Mouse (Mus musculus): ENCODE measurements at regions not wholly inside any gene's neighbourhood (a gene's known extent, or its start where the extent isn't known, plus 50 kb on each side); places are given as distances from the start of the nearest gene placed in this dataset.
A peak's percentile ranks its signal among the peaks of the same experiment; 100 is the strongest.

DNA sequence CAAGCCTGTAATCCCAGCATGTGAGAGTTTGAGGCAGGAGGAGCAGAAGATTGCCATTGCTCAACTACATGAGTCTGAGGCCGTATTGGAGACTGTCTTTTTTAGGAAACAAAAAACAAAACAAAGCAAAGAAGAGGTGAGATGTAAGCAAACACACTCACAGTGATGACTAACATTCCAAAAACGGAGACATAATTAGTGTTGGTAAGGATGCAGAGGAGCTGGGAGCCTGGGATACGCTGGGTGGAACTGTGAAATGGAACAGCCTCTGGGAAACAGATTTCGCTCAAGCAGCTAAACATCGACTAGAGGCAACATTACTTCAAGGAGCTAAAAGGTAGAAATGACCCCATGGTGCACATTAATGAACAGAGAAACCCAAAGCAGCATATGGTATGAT, 68.3 kb upstream of the Lrig1 start:
- Histone ChIP-seq H3K36me3 (ENCODE audit: control insufficient read depth, insufficient read depth, low read length) (no peaks in the 10 kb centered on the region), H3K4me1 (ENCODE audit: control insufficient read depth, insufficient read depth, low read length) (peaks cover 16% of the 10 kb centered on the region), H3K9me3 (ENCODE audit: control insufficient read depth, low read length) (no peaks in the 10 kb centered on the region), H3K4me2 (no peak overlapping the region), H3K9ac (ENCODE audit: low read length) (no peak overlapping the region), H3K4me3 (ENCODE audit: low read depth, low read length) (no peak overlapping the region), H3K27ac (ENCODE audit: low read depth, low read length) (no peak overlapping the region), H3K27me3 (ENCODE audit: control insufficient read depth, insufficient read depth, low read length) (no peaks in the 10 kb centered on the region)
- WGBS = 84% methylated on average over 5 of the region's 5 CpGs
- DNase-seq (ENCODE audit: low spot score, missing footprints) (no peak), ATAC-seq (ENCODE audit: low FRiP score) (no peak)

DNA sequence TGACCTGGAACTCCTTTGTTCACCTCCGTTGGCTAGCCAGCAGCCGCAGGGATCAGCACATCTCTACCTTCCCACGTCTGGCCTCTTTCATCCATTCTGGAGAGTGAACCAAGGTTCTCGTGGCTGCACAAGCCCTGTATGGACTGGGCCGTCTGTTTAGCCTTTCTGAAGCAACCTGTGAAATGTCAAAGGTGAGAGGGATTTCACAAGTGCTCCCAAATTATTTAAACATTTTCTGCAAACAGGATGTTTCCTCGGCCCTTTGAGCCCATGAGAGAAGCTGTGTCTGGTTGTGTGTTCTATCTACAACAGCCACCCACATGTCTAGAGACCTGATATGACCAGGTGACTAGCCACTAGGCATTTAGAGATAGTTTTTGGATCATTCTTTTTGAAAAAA, 65.8 kb upstream of the Lrig1 start:
- WGBS = 86% methylated on average over 6 of the region's 6 CpGs
- H3K4me2 ChIP-seq = no peak overlapping the region
- no peak for DNase-seq (ENCODE audit: low spot score, missing footprints)

DNA sequence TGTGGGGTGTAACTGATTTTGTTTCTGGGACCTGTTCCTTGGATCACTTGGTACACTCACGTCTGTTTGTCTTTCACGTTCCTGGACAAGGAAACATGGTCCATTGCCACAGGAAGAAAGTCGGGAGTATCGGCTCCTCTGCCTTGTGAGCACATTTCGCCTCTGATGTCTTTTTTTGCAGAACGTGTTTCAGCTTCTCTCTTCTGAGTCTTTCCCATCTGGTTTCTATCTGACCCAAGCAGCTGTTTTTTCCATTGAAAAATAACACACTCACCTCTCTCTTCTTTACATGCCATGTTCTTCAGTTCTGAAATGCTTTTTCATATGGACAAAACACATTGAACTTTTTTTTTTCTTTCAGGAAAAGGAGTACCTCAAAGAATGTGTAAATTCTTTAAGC, 61.4 kb upstream of the Lrig1 start:
- H3K27ac ChIP-seq (ENCODE audit: low read depth, low read length) = no peak overlapping the region
- 77% methylated on average over 6 of the region's 6 CpGs for WGBS

More for the DNA sequence above, 65.8 kb upstream of the Lrig1 start:
- Histone ChIP-seq H3K9ac (ENCODE audit: low read length) (no peak overlapping the region), H3K27ac (ENCODE audit: low read depth, low read length) (no peak overlapping the region), H3K4me3 (ENCODE audit: low read depth, low read length) (no peak overlapping the region), H3K36me3 (ENCODE audit: control insufficient read depth, insufficient read depth, low read length) (no peaks in the 10 kb centered on the region), H3K9me3 (ENCODE audit: control insufficient read depth, low read length) (no peaks in the 10 kb centered on the region), H3K4me1 (ENCODE audit: control insufficient read depth, insufficient read depth, low read length) (no peaks in the 10 kb centered on the region), H3K27me3 (ENCODE audit: control insufficient read depth, insufficient read depth, low read length) (no peaks in the 10 kb centered on the region)
- no peak for ATAC-seq (ENCODE audit: low FRiP score)

DNA sequence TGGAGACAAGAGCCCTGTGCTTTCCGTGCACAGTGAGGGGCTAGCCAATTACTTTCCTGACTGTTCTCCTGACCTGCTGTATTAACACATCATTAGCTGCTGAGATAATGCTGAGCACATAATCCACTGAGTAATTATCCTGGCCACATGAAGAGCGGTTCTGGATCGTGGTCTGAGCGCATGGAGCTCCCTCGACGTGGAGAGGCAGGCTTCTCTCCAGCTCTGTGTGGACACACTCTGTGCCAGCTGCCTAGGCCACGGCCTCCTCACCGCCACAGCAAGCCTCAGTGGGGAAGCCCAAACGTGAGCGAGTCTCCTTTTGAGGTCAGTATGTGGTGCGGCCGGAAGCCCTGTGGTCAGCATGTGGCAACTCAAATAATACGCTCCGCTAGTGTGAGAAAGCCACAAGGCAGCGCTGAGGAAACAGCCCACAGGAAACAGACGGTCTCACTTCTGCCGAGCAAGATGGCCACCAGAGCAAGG, 60.7 kb upstream of the Lrig1 start:
- H3K27ac ChIP-seq (ENCODE audit: low read depth, low read length) = no peak overlapping the region
- H3K36me3 ChIP-seq (ENCODE audit: control insufficient read depth, insufficient read depth, low read length) = no peaks in the 10 kb centered on the region
- 69% methylated on average over 17 of the region's 17 CpGs for WGBS
- H3K9me3 ChIP-seq (ENCODE audit: control insufficient read depth, low read length) = no peaks in the 10 kb centered on the region
- no peak overlapping the region for H3K4me3 ChIP-seq (ENCODE audit: low read depth, low read length)
- no peaks in the 10 kb centered on the region for H3K27me3 ChIP-seq (ENCODE audit: control insufficient read depth, insufficient read depth, low read length)
- no peaks in the 10 kb centered on the region; the same call in 1 of the 2 replicates for H3K4me1 ChIP-seq (ENCODE audit: control insufficient read depth, insufficient read depth, low read length)
- DNase-seq (ENCODE audit: low spot score, missing footprints) (no peak), ATAC-seq (ENCODE audit: low FRiP score) (peak; percentile 48; the same call in 1 of the 2 replicates)
- no peak overlapping the region for H3K4me2 ChIP-seq
- no peak overlapping the region for H3K9ac ChIP-seq (ENCODE audit: low read length)

More for the DNA sequence above, 61.4 kb upstream of the Lrig1 start:
- no peaks in the 10 kb centered on the region for H3K9me3 ChIP-seq (ENCODE audit: control insufficient read depth, low read length)
- H3K27me3 ChIP-seq (ENCODE audit: control insufficient read depth, insufficient read depth, low read length) = no peaks in the 10 kb centered on the region
- no peaks in the 10 kb centered on the region for H3K4me1 ChIP-seq (ENCODE audit: control insufficient read depth, insufficient read depth, low read length)
- no peak overlapping the region for H3K4me2 ChIP-seq
- no peak for ATAC-seq (ENCODE audit: low FRiP score)
- no peaks in the 10 kb centered on the region for H3K36me3 ChIP-seq (ENCODE audit: control insufficient read depth, insufficient read depth, low read length)
- DNase-seq (ENCODE audit: low spot score, missing footprints) = no peak
- H3K4me3 ChIP-seq (ENCODE audit: low read depth, low read length) = no peak overlapping the region
- no peak overlapping the region for H3K9ac ChIP-seq (ENCODE audit: low read length)

DNA sequence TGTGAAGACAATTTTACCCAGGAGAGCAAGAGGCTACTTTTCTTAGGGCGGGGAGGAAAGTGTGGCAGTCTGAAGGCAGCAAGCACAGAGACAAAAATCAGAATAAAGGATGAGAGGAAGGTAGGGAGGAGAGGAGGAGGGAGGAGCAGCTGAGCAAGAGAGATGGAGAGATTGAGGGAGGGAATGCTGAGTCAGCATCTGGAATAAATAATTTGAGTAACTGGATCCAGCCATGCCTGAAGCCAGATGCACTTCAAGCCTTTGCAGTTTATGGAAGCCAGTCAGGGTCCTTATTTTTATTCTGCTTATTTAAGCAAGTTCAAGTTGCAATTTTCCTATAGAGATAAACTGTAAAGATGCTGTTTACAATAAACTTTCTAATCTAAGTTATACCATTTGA, 59.7 kb upstream of the Lrig1 start:
- Histone ChIP-seq H3K36me3 (ENCODE audit: control insufficient read depth, insufficient read depth, low read length) (no peaks in the 10 kb centered on the region), H3K27ac (ENCODE audit: low read depth, low read length) (no peak overlapping the region), H3K4me2 (no peak overlapping the region), H3K4me3 (ENCODE audit: low read depth, low read length) (no peak overlapping the region), H3K9ac (ENCODE audit: low read length) (no peak overlapping the region), H3K9me3 (ENCODE audit: control insufficient read depth, low read length) (no peaks in the 10 kb centered on the region), H3K4me1 (ENCODE audit: control insufficient read depth, insufficient read depth, low read length) (peaks cover 8% of the 10 kb centered on the region; the same call in 1 of the 2 replicates), H3K27me3 (ENCODE audit: control insufficient read depth, insufficient read depth, low read length) (no peaks in the 10 kb centered on the region)
- ATAC-seq (ENCODE audit: low FRiP score) (no peak), DNase-seq (ENCODE audit: low spot score, missing footprints) (no peak)
- 88% methylated on average over 1 of the region's 1 CpGs for WGBS

DNA sequence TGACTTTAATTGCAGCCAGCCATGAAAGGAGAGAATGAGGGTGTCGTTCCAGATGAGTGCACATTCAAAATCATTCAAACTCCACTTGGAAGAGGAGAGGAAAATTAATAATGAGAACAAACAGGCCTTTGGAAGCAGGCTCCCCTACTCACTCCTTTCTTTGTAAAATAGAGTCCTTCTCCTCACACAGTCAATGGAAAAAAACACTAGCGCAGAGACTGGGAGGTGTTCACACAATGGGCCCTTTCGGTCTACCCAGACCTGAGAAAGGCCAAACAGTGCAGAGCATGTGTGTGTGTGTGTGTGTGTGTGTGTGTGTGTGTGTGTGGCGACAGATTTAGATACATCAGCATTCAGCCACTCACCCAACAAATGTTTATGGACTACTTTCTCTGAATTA, 56.0 kb upstream of the Lrig1 start:
- no peak for DNase-seq (ENCODE audit: low spot score, missing footprints)
- Histone ChIP-seq H3K27ac (ENCODE audit: low read depth, low read length) (no peak overlapping the region), H3K4me2 (no peak overlapping the region), H3K27me3 (ENCODE audit: control insufficient read depth, insufficient read depth, low read length) (no peaks in the 10 kb centered on the region), H3K4me1 (ENCODE audit: control insufficient read depth, insufficient read depth, low read length) (peaks cover 8% of the 10 kb centered on the region; the same call in 1 of the 2 replicates), H3K9me3 (ENCODE audit: control insufficient read depth, low read length) (no peaks in the 10 kb centered on the region), H3K9ac (ENCODE audit: low read length) (no peak overlapping the region), H3K36me3 (ENCODE audit: control insufficient read depth, insufficient read depth, low read length) (no peaks in the 10 kb centered on the region), H3K4me3 (ENCODE audit: low read depth, low read length) (no peak overlapping the region)
- peak; percentile 72 for ATAC-seq (ENCODE audit: low FRiP score)
- WGBS = 37% methylated on average over 4 of the region's 4 CpGs

DNA sequence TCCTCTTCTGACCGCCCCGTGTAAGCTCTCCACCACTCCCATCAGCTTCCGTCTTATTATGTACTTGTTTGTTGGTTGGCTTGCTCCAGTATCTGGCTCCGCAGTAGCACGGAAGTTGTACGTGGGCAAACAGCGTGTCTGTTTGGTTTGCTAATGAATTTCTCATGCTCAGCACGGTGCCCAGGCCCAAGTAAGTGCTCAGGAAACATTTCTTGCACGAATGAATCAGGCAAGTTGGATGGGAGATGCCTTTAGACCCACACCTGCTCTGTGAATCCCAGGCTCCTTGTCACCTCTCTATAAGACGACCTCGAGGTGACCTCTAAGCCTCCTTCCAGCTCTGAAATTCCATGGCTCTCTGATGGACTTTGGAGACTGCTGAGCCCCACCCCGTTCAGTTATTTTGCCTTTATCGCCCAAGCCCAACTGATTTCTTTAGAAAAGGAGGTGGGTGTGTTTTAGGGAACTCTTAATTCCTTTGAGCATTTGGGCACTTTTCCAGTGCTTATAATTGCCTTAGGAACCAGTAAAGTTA, 55.4 kb upstream of the Lrig1 start:
- no peak for DNase-seq (ENCODE audit: low spot score, missing footprints)

DNA sequence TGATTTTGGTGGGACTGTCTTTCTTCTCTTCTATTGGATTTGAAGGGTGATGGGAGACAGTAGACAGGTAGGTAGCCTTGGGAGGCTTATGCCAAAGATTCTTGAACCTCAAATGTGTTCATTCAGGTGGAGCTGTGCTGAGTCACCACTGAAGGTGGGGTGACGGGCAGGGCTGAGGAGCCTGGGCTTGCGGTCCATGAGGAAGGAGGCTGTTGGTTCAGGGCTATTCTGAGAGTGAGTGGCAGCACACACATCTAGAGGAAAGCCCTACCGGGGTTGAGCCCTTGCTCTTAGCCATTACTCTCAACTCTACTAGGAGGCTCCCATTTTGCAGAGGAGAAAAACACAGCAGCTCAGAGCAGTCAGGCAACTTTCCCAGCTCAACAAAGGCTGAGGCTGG, 54.6 kb upstream of the Lrig1 start:
- Histone ChIP-seq H3K9ac (ENCODE audit: low read length) (no peak overlapping the region), H3K4me2 (no peak overlapping the region), H3K27ac (ENCODE audit: low read depth, low read length) (no peak overlapping the region), H3K27me3 (ENCODE audit: control insufficient read depth, insufficient read depth, low read length) (no peaks in the 10 kb centered on the region), H3K4me3 (ENCODE audit: low read depth, low read length) (no peak overlapping the region), H3K36me3 (ENCODE audit: control insufficient read depth, insufficient read depth, low read length) (no peaks in the 10 kb centered on the region), H3K4me1 (ENCODE audit: control insufficient read depth, insufficient read depth, low read length) (peaks cover 14% of the 10 kb centered on the region), H3K9me3 (ENCODE audit: control insufficient read depth, low read length) (no peaks in the 10 kb centered on the region)
- DNase-seq (ENCODE audit: low spot score, missing footprints) (no peak), ATAC-seq (ENCODE audit: low FRiP score) (no peak)
- 90% methylated on average over 3 of the region's 3 CpGs for WGBS

More for the DNA sequence above, 55.4 kb upstream of the Lrig1 start:
- Histone ChIP-seq H3K9me3 (ENCODE audit: control insufficient read depth, low read length) (no peaks in the 10 kb centered on the region), H3K4me1 (ENCODE audit: control insufficient read depth, insufficient read depth, low read length) (peaks cover 8% of the 10 kb centered on the region; the same call in 1 of the 2 replicates), H3K27ac (ENCODE audit: low read depth, low read length) (peak overlapping the region; percentile 40; the same call in 1 of the 2 replicates), H3K36me3 (ENCODE audit: control insufficient read depth, insufficient read depth, low read length) (no peaks in the 10 kb centered on the region), H3K4me3 (ENCODE audit: low read depth, low read length) (no peak overlapping the region), H3K27me3 (ENCODE audit: control insufficient read depth, insufficient read depth, low read length) (no peaks in the 10 kb centered on the region), H3K4me2 (no peak overlapping the region), H3K9ac (ENCODE audit: low read length) (no peak overlapping the region)
- WGBS = 51% methylated on average over 13 of the region's 13 CpGs
- ATAC-seq (ENCODE audit: low FRiP score) = no peak

DNA sequence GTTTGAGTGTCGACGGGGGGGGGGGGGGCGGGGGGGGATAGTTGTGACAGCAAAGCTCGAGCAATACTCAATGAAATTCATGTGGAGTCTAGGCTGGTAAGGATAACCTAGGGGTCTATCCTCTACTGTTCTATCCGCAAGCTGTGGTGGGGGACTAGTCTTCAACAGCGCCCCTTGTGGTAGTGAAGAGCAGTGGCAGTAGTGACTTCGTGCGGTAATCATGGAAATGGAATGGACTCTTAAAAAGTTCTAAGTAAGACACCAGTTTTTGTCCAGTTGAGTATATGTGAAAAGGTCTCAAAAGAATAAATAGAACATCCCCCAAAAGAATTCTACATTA, 51.1 kb upstream of the Lrig1 start:
- H3K4me1 ChIP-seq (ENCODE audit: control insufficient read depth, insufficient read depth, low read length) = peaks cover 15% of the 10 kb centered on the region
- H3K4me2 ChIP-seq = peak overlapping the region; percentile 22; the same call in 1 of the 2 replicates
- no peak overlapping the region for H3K4me3 ChIP-seq (ENCODE audit: low read depth, low read length)
- H3K9me3 ChIP-seq (ENCODE audit: control insufficient read depth, low read length) = no peaks in the 10 kb centered on the region; the same call in 1 of the 2 replicates
- 16% methylated on average over 8 of the region's 8 CpGs for WGBS
- no peak overlapping the region for H3K9ac ChIP-seq (ENCODE audit: low read length)
- H3K27ac ChIP-seq (ENCODE audit: low read depth, low read length) = no peak overlapping the region; the same call in 1 of the 2 replicates
- ATAC-seq (ENCODE audit: low FRiP score) (peak; percentile 63), DNase-seq (ENCODE audit: low spot score, missing footprints) (no peak)
- H3K36me3 ChIP-seq (ENCODE audit: control insufficient read depth, insufficient read depth, low read length) = no peaks in the 10 kb centered on the region
- H3K27me3 ChIP-seq (ENCODE audit: control insufficient read depth, insufficient read depth, low read length) = no peaks in the 10 kb centered on the region
